Mouse (Mus musculus) intestine, embryonic 14.5 days (tissue): ENCODE results near the gene Arih1. TPM values are rescaled to one million over a fixed set of nuclear protein-coding genes. Genes with fewer than 3 reads are reported as not detected.

ENCODE experiments used
- ATAC-seq: fragments of 200-750 bp; cut with Nextera tagmentation; replicated peaks from 2 replicates; pipeline ENCODE4 v1.8.0; 2017; ENCODE audit warnings: low read depth, moderate number of reproducible peaks, moderate TSS enrichment, moderate library complexity; ENCODE audit not compliant: low FRiP score, low TSS enrichment
- DNase-seq: peaks from one replicate; pipeline ENCODE4 v3.0.0-alpha.2; 2018; ENCODE audit warnings: low spot score
- H3K27ac ChIP-seq: fragments of 300-500 bp; sonication (generic); 2 replicates; pipeline ENCODE4 v1.5.1; 2014; ENCODE audit warnings: low read depth, mild to moderate bottlenecking, control low read depth
- H3K27me3 ChIP-seq: fragments of 300-500 bp; sonication (generic); replicated peaks from 2 replicates; pipeline ENCODE4 v1.6.1; 2014; ENCODE audit warnings: low read length, control low read depth; ENCODE audit not compliant: control insufficient read depth, insufficient read depth
- H3K36me3 ChIP-seq: fragments of 300-500 bp; sonication (generic); 2 replicates; pipeline ENCODE4 v1.6.1; 2014; ENCODE audit warnings: low read length, control low read depth; ENCODE audit not compliant: control insufficient read depth, insufficient read depth
- H3K4me1 ChIP-seq: fragments of 300-500 bp; sonication (generic); replicated peaks from 2 replicates; pipeline ENCODE4 v1.6.1; 2014; ENCODE audit warnings: low read length, control low read depth, mixed read lengths; ENCODE audit not compliant: control insufficient read depth, insufficient read depth
- H3K4me2 ChIP-seq: fragments of 300-500 bp; sonication (generic); 2 replicates; pipeline ENCODE4 v1.6.1; 2014; ENCODE audit warnings: low read length
- H3K4me3 ChIP-seq: fragments of 300-500 bp; sonication (generic); 2 replicates; pipeline ENCODE4 v1.5.1; 2014; ENCODE audit warnings: low read depth, low read length, control low read depth, mixed read lengths
- H3K9ac ChIP-seq: fragments of 300-500 bp; sonication (generic); 2 replicates; pipeline ENCODE4 v1.6.1; 2014; ENCODE audit warnings: mild to moderate bottlenecking, low read length
- H3K9me3 ChIP-seq: fragments of 300-500 bp; sonication (generic); 2 replicates; pipeline ENCODE4 v1.6.1; 2016; ENCODE audit warnings: low read length, control low read depth; ENCODE audit not compliant: control insufficient read depth
- WGBS: fragments of 180-500 bp; shearing (Covaris S2); extraction: QIAGEN DNeasy Blood & Tissue Kit; methylation state at CpG from one replicate; pipeline ENCODE4 v1.1.7; 2014; 5-methylcytosine and 5-hydroxymethylcytosine counted together
- polyA plus RNA-seq: library from polyadenylated mRNA; unstranded; fragments of >200 nt; fragmentation: Nextera tagmentation; extraction: Ambion mirVana; gene quantifications from 2 replicates; pipeline ENCODE4 v1.2.1, GENCODE M21; 2014

The Arih1 gene
- polyA plus RNA-seq, 1 experiment from 2014 or later = 18.3 TPM

GRCm38 (mm10) chr9:59482419-59482818 is 4.0 kb downstream of the Arih1 start:
- Histone ChIP-seq H3K9me3 (no peaks in the 10 kb centered on the region), H3K4me2 (no peak overlapping the region), H3K27ac (no peak overlapping the region), H3K9ac (no peak overlapping the region), H3K4me3 (no peak overlapping the region), H3K4me1 (peaks cover 7% of the 10 kb centered on the region; the same call in 1 of the 2 replicates), H3K27me3 (no peaks in the 10 kb centered on the region), H3K36me3 (no peaks in the 10 kb centered on the region)
- no peak for DNase-seq
- WGBS = 52% methylated on average over 1 of the region's 1 CpGs
- no peak for ATAC-seq

DNA sequence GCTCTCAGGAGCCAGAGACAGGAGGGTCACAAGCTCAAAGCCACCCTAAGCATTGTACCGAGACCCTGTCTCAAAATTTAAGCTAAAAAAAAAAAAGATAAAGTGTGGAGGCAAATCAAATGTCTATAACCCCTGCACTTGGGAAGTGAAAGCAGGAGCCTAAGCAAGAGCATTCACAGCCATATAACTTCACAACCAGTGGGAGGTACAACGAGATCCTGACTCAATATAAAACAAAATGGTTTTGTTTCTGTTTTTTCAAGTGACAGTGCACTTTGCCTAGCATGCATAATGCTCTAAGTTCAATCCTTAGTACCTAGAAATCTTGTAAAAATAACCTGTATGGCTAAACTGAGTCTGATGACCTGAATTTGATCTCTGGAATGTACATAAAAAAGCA is 9.8 kb downstream of the Arih1 start:
- DNase-seq = no peak
- H3K4me1 ChIP-seq = 0 out of 2 replicates have a peak, but pooled peaks cover 3% of the 10 kb centered on the region
- ATAC-seq = no peak
- no peaks in the 10 kb centered on the region for H3K27me3 ChIP-seq
- no peaks in the 10 kb centered on the region for H3K9me3 ChIP-seq
- no peak overlapping the region for H3K27ac ChIP-seq
- 100% methylated on average over 2 of the region's 2 CpGs for WGBS
- H3K4me2 ChIP-seq = no peak overlapping the region
- H3K36me3 ChIP-seq = peaks cover 9% of the 10 kb centered on the region
- no peak overlapping the region for H3K4me3 ChIP-seq
- no peak overlapping the region for H3K9ac ChIP-seq

GRCm38 (mm10) chr9:59474838-59475237 is 11.6 kb downstream of the Arih1 start:
- DNase-seq = no peak
- no peak overlapping the region for H3K4me2 ChIP-seq
- 89% methylated on average over 1 of the region's 1 CpGs for WGBS

DNA sequence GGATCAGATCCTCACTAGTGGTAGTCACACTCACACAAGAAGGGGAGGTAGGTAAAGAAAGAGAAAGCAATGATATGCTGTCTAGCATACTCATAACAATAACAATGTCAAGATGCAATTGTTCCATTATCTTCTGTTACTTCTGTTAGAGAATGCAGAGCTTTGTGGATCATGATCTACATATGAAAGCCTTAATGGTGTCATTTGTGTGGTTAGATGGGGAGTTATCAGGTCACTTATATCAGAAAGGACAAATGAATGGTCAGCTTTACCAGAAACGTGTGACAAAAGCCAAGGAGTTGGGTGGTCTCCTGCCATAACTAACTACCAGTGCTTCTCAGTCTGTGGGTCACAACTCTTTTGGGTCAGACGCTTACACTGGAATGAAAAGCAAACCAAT is 13.2 kb downstream of the Arih1 start:
- H3K27me3 ChIP-seq = no peaks in the 10 kb centered on the region
- no peak for DNase-seq
- H3K27ac ChIP-seq = no peak overlapping the region
- peaks cover 9% of the 10 kb centered on the region for H3K36me3 ChIP-seq
- no peak overlapping the region for H3K9ac ChIP-seq
- H3K9me3 ChIP-seq = no peaks in the 10 kb centered on the region
- no peak overlapping the region for H3K4me3 ChIP-seq
- no peak for ATAC-seq
- 79% methylated on average over 2 of the region's 2 CpGs for WGBS
- H3K4me1 ChIP-seq = 0 out of 2 replicates have a peak, but pooled peaks cover 3% of the 10 kb centered on the region
- H3K4me2 ChIP-seq = no peak overlapping the region

More at GRCm38 (mm10) chr9:59474838-59475237, 11.6 kb downstream of the Arih1 start:
- Histone ChIP-seq H3K9ac (no peak overlapping the region), H3K9me3 (no peaks in the 10 kb centered on the region), H3K36me3 (peaks cover 9% of the 10 kb centered on the region), H3K27me3 (no peaks in the 10 kb centered on the region), H3K4me1 (0 out of 2 replicates have a peak, but pooled peaks cover 3% of the 10 kb centered on the region), H3K27ac (no peak overlapping the region), H3K4me3 (no peak overlapping the region)
- no peak for ATAC-seq

- peaks cover 9% of the 10 kb centered on the region for H3K36me3 ChIP-seq
- no peaks in the 10 kb centered on the region for H3K9me3 ChIP-seq
- 82% methylated on average over 1 of the region's 1 CpGs for whole genome bisulfite sequencing
- no peak overlapping the region for H3K4me3 ChIP-seq
- H3K27me3 ChIP-seq = no peaks in the 10 kb centered on the region
- H3K27ac ChIP-seq = no peak overlapping the region
- no peak for DNase-seq
- no peak for ATAC-seq
- H3K4me1 ChIP-seq = no peaks in the 10 kb centered on the region
- no peak overlapping the region for H3K4me2 ChIP-seq
- H3K9ac ChIP-seq = no peak overlapping the region
These were observed 17.0 kb downstream of the Arih1 start for GRCm38 (mm10) chr9:59469446-59469845.

GRCm38 (mm10) chr9:59464293-59464692 is 22.1 kb downstream of the Arih1 start:
- Histone ChIP-seq H3K9ac (no peak overlapping the region), H3K4me2 (no peak overlapping the region), H3K36me3 (0 out of 2 replicates have a peak, but pooled peaks cover 3% of the 10 kb centered on the region), H3K4me1 (no peaks in the 10 kb centered on the region), H3K27me3 (no peaks in the 10 kb centered on the region), H3K27ac (no peak overlapping the region), H3K4me3 (no peak overlapping the region), H3K9me3 (no peaks in the 10 kb centered on the region)
- ATAC-seq (no peak), DNase-seq (no peak)
- 76% methylated on average over 1 of the region's 1 CpGs for WGBS

- Histone ChIP-seq H3K4me3 (no peak overlapping the region), H3K36me3 (peaks cover 3% of the 10 kb centered on the region; the same call in 1 of the 2 replicates), H3K27ac (no peak overlapping the region), H3K9ac (no peak overlapping the region), H3K4me1 (no peaks in the 10 kb centered on the region), H3K4me2 (no peak overlapping the region), H3K27me3 (no peaks in the 10 kb centered on the region), H3K9me3 (no peaks in the 10 kb centered on the region)
- WGBS = 70% methylated on average over 4 of the region's 4 CpGs
- DNase-seq (no peak), ATAC-seq (no peak)
These were observed 27.4 kb downstream of the Arih1 start for GRCm38 (mm10) chr9:59458997-59459510.

GRCm38 (mm10) chr9:59458416-59458815 is 28.0 kb downstream of the Arih1 start:
- H3K4me3 ChIP-seq = no peak overlapping the region
- no peaks in the 10 kb centered on the region for H3K27me3 ChIP-seq
- H3K4me1 ChIP-seq = no peaks in the 10 kb centered on the region
- no peaks in the 10 kb centered on the region; the same call in 1 of the 2 replicates for H3K36me3 ChIP-seq
- WGBS = 94% methylated on average over 1 of the region's 1 CpGs
- ATAC-seq (no peak), DNase-seq (no peak)
- H3K9me3 ChIP-seq = no peaks in the 10 kb centered on the region
- H3K4me2 ChIP-seq = no peak overlapping the region
- no peak overlapping the region for H3K9ac ChIP-seq
- H3K27ac ChIP-seq = no peak overlapping the region

GRCm38 (mm10) chr9:59457671-59458070 is 28.7 kb downstream of the Arih1 start:
- no peak for ATAC-seq
- no peak overlapping the region for H3K27ac ChIP-seq
- 95% methylated on average over 1 of the region's 1 CpGs for WGBS
- H3K9me3 ChIP-seq = no peaks in the 10 kb centered on the region
- H3K4me3 ChIP-seq = no peak overlapping the region
- H3K36me3 ChIP-seq = no peaks in the 10 kb centered on the region; the same call in 1 of the 2 replicates
- H3K27me3 ChIP-seq = no peaks in the 10 kb centered on the region
- no peak for DNase-seq
- no peak overlapping the region for H3K9ac ChIP-seq
- H3K4me1 ChIP-seq = no peaks in the 10 kb centered on the region
- H3K4me2 ChIP-seq = no peak overlapping the region
